Mouse (Mus musculus) liver, adult (tissue): ENCODE measurements around the gene Rufy1.

Source experiments
- GATA4 ChIP-seq: IDR thresholded peaks from 2 replicates; pipeline ENCODE4 v1.6.1; 2014; ENCODE audit warnings: mild to moderate bottlenecking, low read length; ENCODE audit not compliant: insufficient replicate concordance

Gene Rufy1

DNA sequence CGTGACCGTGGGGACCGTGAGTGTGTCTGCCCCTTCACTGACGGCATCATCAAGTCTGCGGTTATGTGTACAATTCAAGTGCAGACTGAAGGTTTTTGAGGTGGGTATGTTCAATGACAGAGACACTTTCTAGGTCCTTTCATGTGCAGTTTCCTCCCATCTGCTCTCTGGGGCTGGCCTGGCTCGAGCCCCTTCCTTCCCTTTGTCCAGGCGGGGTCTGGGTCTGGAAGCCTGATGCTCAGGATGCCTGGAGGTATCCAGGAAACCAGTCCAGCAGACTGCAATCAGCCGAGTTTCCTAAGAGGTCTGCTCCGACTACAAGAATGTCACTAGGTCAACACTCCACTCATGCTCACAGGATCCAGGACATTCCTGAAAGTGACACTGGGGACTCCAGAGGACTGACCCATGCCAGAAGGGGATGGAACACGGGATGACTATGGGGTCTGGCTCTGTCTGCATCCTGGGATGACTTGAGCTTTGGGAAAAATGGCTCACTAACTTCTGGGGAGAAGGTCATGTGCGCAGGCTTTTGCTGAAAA, 34.1 kb downstream of the Rufy1 start:
- no peak for TF ChIP-seq GATA4

DNA sequence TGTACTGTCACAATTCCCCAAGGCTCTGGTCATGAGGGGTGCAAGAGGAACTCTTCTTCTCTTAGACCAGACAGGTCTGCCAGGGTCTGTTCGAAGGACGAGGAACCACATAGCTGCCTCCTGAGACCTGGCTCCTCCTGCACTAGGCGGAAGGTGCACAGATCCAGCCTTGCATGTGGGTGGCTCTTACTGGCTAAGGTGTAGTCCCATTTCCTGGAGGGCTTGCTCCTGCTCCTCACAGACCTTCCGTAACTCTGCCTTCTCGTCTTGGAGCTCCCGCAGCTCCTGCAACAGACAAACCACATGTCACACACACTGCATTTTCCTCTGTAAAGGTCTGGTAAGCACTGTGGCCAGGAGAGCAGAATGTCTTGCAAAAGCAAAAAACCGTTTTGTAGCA, 36.2 kb downstream of the Rufy1 start:
- TF ChIP-seq GATA4 = no peak

DNA sequence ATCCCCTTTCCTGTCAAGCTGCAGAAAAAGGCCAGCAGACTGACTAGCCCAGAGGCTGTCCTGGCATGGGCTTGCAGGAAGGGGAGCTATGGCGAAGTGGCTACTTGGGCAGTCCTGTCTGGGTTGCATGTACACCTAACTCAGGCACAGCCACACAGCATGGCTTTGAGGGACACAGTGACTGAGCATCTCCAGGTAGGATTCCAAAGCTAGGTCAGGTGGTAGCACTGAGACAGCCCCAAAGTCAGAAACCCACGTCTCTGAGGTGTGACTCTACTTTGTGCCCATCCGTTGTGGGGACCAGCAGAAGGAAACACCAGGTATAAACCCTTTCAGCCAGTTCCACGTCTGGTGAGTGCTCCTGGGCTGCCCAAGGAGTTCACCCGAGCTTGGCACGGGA, 37.6 kb downstream of the Rufy1 start:
- no peak for TF ChIP-seq GATA4

DNA sequence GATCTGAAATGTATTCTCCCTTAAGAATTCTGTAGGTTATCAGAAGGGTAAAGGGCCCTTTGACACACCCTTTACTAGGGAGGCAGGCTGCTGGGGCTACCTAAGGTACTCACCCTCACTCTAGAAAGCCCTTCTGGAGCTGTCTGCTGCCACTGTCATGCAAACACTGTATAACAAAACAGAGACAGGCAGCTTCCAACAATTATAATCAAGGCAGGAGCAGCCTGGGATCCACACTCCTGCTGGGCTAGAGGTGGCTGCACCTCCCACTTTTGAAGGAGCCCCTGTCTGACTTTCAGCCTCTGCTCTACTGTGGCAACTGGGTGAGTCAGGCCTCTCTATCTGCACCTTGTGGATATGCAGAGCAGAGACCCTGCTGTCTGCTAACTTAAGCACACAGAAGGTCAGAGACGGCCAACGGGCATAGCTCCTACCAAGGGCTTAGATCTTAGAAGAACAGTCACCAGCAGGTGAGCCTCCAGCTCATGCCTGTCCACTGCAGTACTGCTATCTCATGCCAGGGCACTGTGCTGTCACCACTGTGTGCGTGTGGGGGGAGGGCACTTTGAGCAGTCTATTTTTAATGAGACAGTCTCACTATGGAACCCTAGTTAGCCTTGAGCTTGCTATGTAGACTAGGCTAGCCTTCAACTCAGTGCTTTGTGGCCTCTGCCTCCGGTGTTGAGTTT, 39.5 kb downstream of the Rufy1 start:
- no peak for TF ChIP-seq GATA4

DNA sequence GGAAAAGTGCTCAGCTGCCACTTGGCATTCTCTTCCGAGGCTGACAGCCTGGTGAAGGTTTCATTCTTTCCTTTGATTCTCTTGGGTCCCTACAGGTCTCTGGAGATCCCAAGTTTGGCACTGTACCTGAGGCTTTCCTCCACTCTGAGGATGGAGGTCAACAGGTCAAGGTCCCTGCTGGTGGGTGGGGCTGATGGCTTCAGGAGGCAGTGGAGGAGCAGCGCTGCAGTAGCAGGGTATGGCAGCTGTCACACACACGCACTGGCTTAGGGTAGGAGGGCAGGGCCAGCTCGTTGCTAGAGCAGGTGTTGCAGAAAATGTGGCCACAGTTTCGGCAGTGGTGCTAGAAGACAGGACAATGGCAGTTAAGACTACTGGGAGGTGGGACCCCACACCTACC, 41.3 kb downstream of the Rufy1 start:
- TF ChIP-seq GATA4 = no peak

DNA sequence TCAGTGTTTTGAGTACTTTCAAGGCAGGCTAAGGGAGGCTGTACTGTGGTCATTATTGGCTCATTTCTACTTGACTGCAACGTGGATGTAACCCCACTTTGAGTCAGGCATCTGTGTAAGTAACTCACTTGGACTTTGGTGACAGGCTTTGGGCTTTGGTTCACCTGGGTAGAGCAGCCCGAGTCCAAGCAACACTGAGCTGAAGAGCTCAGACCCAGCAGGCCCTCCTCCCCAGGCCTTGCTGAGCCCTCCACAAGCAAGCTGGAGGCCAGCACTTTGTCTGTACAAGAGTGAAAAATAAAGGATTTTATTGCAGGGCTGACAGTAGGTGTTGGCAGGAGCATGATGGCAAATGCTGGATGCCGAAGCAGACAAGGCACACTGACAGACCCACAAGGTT, 41.9 kb downstream of the Rufy1 start:
- TF ChIP-seq GATA4 = no peak

DNA sequence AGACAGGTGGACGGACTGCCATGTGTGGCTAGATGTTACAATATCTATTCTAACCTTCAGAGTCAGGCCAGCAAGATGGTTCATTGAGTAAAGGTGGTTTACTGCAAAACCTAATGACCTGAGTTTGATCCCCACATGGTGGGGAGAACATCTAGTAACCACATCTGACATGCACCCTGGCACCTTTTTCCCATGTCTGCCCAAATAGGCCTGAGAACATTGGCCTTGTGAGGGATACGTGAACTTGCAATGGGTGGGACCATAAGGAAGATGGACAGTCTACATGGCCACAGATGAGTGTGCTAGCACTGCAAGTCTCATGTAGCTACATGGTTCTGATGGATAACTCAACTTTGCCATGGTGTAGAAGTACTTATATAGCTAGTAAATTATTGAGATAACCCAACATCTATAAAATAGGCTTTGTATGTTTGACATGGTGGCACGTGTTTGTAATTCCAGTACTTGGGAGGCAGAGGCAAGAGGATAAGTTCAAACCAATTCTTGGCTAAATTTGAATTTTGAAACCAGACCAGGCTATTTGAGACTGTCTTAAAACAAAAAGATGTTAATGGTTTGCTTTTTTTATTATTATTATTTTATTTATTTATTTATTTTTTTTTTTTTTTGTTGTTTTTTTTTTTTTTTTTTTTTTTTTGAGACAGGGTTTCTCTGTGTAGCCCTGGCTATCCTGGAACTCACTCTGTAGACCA, 42.6 kb downstream of the Rufy1 start:
- TF ChIP-seq GATA4 = no peak

DNA sequence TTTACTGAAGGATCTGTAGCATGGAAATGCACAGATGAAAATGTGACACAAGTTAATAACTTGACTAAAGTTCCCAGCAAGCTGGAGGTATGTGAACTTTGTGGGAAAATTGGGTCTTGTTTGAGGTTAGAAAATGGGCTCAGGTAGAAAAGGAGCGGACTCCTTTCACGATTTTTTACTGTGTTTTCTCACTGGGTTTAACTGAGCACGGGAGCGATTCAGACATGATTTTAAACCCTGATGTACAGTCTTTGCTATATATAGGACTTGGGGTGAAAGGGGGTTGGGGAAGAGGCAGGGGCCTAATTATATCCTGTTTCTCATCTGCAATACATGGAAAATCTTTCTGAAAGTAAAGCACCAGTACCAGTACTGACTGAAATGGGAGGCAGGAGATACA, 43.2 kb downstream of the Rufy1 start:
- TF ChIP-seq GATA4 = no peak

DNA sequence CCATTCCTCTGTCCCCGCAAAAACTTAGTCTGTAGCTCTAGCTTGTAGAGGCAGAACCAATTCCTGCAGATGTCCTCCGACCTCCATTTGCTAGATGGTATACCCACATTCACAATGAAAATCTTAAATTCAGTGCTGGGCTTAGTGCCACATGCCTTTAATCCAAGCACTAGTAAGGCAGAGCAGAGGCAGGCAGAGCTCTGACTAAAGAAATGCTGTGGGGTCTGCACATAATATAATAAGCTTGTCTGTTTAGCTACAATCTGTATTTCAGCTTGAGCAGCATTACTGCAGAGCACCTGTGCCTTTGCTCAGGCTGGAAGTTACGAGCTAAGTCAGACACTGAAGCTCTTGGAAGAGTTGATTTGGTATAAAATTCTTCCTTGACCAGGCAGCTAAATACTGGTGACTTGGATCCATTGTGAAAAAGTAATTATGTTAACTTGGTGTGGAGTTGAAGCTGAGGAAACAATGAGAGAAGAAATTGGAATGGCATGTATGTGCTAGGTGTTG, 43.7 kb downstream of the Rufy1 start:
- no peak for TF ChIP-seq GATA4

DNA sequence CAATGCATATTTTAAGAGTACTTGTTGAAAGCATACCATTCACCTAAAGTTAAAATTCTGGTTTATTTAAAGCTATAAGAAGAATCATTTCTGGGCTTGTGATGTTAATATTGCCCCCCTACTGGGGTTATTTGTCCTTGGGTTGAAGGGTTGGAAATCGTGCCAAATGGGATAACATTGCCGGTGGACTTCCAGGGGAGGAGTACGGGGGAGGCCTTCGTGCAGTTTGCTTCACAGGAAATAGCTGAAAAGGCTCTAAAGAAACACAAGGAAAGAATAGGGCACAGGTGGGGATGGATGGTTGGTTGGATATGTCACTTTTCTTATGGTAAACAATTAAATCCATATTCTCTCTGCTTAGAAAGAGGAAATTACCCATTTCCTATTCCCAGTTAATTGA, 49.6 kb downstream of the Rufy1 start:
- no peak for TF ChIP-seq GATA4

DNA sequence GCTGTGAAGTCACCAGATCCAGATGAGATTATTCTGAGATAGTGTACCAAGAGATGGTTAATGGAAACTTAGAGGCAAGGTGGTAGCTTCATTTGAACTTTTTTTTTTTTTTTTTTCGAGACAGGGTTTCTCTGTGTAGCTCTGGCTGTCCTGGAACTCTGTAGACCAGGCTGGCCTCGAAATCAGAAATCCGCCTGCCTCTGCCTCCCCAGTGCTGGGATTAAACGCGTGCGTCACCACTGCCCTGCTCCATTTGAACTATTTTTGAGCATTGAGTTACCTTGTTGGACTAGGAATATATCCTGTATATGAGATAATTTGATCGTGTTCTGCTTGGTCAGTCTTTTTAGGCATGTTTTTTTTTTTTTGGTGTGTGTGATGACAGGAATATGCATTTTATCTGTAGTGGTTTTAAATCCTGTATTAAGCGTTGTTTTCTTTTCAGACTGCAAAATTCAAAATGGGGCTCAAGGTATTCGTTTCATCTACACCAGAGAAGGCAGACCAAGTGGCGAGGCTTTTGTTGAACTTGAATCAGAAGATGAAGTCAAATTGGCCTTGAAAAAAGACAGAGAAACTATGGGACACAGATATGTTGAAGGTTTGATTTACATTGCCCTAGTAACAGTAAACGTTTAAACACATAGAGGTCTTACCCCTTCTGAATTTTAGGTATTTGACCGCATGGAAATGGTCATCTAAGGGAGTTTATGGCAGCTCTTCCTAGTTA, 51.7 kb downstream of the Rufy1 start:
- no peak for TF ChIP-seq GATA4

DNA sequence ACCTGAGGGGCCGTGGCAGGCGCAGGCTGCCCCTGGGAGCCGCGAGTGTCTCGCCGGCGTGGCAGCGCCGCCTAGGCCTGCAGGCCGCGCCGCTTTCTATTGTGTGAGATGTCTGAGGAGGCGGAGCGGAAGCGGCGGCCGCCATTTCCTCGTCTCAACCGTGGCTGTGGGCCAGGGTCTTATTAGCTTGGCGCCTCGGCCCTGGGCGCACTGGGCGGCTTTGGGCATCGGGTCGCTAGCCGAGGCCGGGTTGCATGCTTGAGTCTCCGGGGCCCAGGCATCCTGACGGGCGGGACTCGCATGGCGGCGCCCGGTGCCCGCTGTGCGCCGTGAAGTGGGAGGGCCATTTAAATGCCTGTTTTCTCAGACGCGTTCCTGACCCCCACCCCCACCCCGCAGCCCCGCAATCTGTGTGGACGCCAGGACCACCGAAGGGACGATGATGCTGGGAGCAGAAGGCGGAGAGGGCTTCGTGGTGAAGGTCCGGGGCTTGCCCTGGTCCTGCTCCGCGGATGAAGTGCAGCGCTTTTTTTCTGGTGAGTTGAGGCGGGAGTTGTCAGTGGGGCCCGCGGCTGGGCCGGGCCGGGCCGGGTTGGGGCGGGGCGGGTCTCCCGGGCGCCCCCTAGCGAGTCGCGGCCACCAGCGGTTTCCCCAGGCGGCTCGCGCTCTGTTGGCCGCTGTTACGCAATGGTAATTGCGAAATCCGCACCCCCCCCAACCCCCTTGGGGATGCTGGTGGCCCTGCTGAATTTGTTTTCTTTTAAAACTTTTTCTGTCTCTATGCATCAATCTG, 52.8 kb downstream of the Rufy1 start:
- 0 out of 2 replicates have a peak, but pooled peaks have one; percentile 26 for TF ChIP-seq GATA4

DNA sequence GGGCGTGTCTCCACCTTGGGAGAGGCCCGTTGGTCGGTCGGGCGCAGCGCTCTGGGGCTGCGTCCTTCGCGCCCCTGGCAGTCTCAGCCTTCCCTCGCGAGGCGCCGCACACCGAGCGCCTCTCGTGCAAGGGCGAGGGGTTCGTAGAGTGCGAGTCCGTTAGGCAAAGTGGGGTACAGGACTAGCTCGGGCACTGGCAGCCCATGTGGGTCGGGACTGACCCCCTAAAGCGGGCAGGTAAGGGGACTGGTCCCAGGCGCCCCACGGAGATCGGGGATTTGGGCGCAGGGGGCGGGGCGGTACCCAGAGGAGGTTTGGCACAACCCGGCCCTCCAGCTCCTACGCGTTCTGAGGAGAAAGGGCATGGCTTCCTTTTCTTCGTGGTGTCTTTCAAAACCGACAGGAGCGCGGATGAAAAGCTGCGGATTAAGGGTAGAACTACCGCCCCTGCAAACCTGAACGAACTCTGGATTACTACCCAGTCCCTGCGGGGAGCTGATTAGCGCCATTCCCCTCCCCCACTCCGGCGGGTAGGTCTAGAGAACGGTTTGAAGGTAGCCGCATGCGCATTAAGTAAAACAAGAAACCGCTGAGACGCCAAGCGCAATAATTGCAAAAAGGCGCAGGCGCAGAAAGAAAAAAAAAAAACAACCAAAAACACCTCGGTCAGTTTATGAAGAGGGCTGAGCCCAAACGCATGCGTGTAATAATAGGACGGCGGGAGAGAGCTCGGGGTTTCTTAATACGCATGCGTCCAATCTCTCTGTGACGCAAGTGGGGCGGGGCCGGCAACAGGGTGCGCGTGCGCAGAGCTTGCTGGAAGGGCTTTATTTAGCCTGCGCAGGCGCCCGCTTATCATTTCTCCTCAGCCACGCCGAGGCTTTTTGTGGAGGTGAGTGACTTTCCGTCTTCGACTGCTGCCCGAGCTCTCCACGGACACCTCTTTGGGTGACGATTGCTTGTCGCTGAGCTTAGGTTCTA, 53.7 kb downstream of the Rufy1 start, which contains the start of gene Hnrnph1:
TSS of gene Hnrnph1 (plus strand) at position 80 of the 981 bp plus-strand sequence.
- peak; percentile 91; the same call in 1 of the 2 replicates for TF ChIP-seq GATA4
